Mouse (Mus musculus) embryonic facial prominence, embryonic 13.5 days (tissue): Measurements from ENCODE around the gene Ptpro. TPM values are rescaled to one million over a fixed set of nuclear protein-coding genes. Genes with fewer than 3 reads are reported as not detected.

Experiments
- ATAC-seq: fragments of 200-750 bp; cut with Nextera tagmentation; 2 replicates; pipeline ENCODE4 v1.8.0; 2017; ENCODE audit warnings: low read depth; ENCODE audit not compliant: insufficient number of reproducible peaks, insufficient read depth, low FRiP score, low TSS enrichment
- H3K27ac ChIP-seq: fragments of 300-500 bp; sonication (generic); 2 replicates; pipeline ENCODE4 v1.5.1; 2015; ENCODE audit warnings: moderate library complexity, mild to moderate bottlenecking, inconsistent platforms
- H3K27me3 ChIP-seq: fragments of 300-500 bp; sonication (generic); 2 replicates; pipeline ENCODE4 v1.6.1; 2015; ENCODE audit warnings: mild to moderate bottlenecking, inconsistent platforms
- H3K36me3 ChIP-seq: fragments of 300-500 bp; sonication (generic); 2 replicates; pipeline ENCODE4 v1.6.1; 2015; ENCODE audit warnings: mild to moderate bottlenecking, inconsistent platforms
- H3K4me1 ChIP-seq: fragments of 300-500 bp; sonication (generic); 2 replicates; pipeline ENCODE4 v1.6.1; 2015; ENCODE audit warnings: inconsistent platforms
- H3K4me2 ChIP-seq: fragments of 300-500 bp; sonication (generic); 2 replicates; pipeline ENCODE4 v1.6.1; 2015; ENCODE audit warnings: moderate library complexity, mild to moderate bottlenecking, inconsistent platforms
- H3K4me3 ChIP-seq: fragments of 300-500 bp; sonication (generic); 2 replicates; pipeline ENCODE4 v1.5.1; 2015; ENCODE audit warnings: mild to moderate bottlenecking, inconsistent platforms
- H3K9ac ChIP-seq: fragments of 300-500 bp; sonication (generic); 2 replicates; pipeline ENCODE4 v1.6.1; 2015; ENCODE audit warnings: mild to moderate bottlenecking, inconsistent platforms
- H3K9me3 ChIP-seq: fragments of 300-500 bp; sonication (generic); 2 replicates; pipeline ENCODE4 v1.6.1; 2016; ENCODE audit warnings: inconsistent platforms
- WGBS: fragments of 180-500 bp; shearing (Covaris S2); methylation state at CpG from one replicate; pipeline ENCODE4 v1.1.7; 2015; ENCODE audit warnings: mixed read lengths; 5-methylcytosine and 5-hydroxymethylcytosine counted together
- polyA plus RNA-seq: library from polyadenylated mRNA; unstranded; fragments of >200 nt; fragmentation: Nextera tagmentation; extraction: Ambion mirVana; gene quantifications from 2 replicates; pipeline ENCODE4 v1.2.1, GENCODE M21; 2015

Ptpro gene
- polyA plus RNA-seq, 1 experiment from 2014 or later = 1.9 TPM

- no peak for ATAC-seq
- H3K27ac ChIP-seq = no peak overlapping the region
Observed at GRCm38 (mm10) chr6:137343688-137344441, 91.7 kb downstream of the Ptpro start.

GRCm38 (mm10) chr6:137360166-137360565 is 108.0 kb downstream of the Ptpro start:
- H3K9ac ChIP-seq = no peak overlapping the region
- ATAC-seq = no peak
- H3K36me3 ChIP-seq = no peaks in the 10 kb centered on the region
- H3K27ac ChIP-seq = no peak overlapping the region
- 82% methylated on average over 7 of the region's 7 CpGs for WGBS
- no peaks in the 10 kb centered on the region for H3K27me3 ChIP-seq
- no peak overlapping the region for H3K4me3 ChIP-seq
- peaks cover 9% of the 10 kb centered on the region; the same call in 1 of the 2 replicates for H3K4me1 ChIP-seq
- no peak overlapping the region for H3K4me2 ChIP-seq
- no peaks in the 10 kb centered on the region for H3K9me3 ChIP-seq

More at GRCm38 (mm10) chr6:137343688-137344441, 91.7 kb downstream of the Ptpro start:
- Histone ChIP-seq H3K36me3 (no peaks in the 10 kb centered on the region), H3K9ac (no peak overlapping the region), H3K4me3 (no peak overlapping the region), H3K9me3 (no peaks in the 10 kb centered on the region), H3K4me2 (no peak overlapping the region), H3K4me1 (peaks cover 3% of the 10 kb centered on the region; the same call in 1 of the 2 replicates), H3K27me3 (no peaks in the 10 kb centered on the region)
- 50% methylated on average over 5 of the region's 5 CpGs for WGBS

- Histone ChIP-seq H3K9me3 (no peaks in the 10 kb centered on the region), H3K4me2 (no peak overlapping the region), H3K36me3 (no peaks in the 10 kb centered on the region), H3K27me3 (no peaks in the 10 kb centered on the region), H3K4me3 (no peak overlapping the region), H3K4me1 (peaks cover 9% of the 10 kb centered on the region; the same call in 1 of the 2 replicates), H3K9ac (no peak overlapping the region), H3K27ac (no peak overlapping the region)
- 62% methylated on average over 8 of the region's 8 CpGs for WGBS
- no peak for ATAC-seq
Observed at GRCm38 (mm10) chr6:137362216-137362615, 110.1 kb downstream of the Ptpro start.

- Histone ChIP-seq H3K9me3 (no peaks in the 10 kb centered on the region), H3K36me3 (no peaks in the 10 kb centered on the region), H3K4me3 (no peak overlapping the region), H3K4me1 (peaks cover 9% of the 10 kb centered on the region; the same call in 1 of the 2 replicates), H3K27me3 (no peaks in the 10 kb centered on the region), H3K27ac (no peak overlapping the region; the same call in 1 of the 2 replicates), H3K4me2 (no peak overlapping the region), H3K9ac (no peak overlapping the region)
- ATAC-seq = no peak
- WGBS = 64% methylated on average over 5 of the region's 5 CpGs
Observed at GRCm38 (mm10) chr6:137364681-137365080, 112.6 kb downstream of the Ptpro start.

GRCm38 (mm10) chr6:137365637-137366036 is 113.5 kb downstream of the Ptpro start:
- Histone ChIP-seq H3K27me3 (no peaks in the 10 kb centered on the region), H3K4me3 (no peak overlapping the region), H3K4me1 (peaks cover 9% of the 10 kb centered on the region; the same call in 1 of the 2 replicates), H3K36me3 (no peaks in the 10 kb centered on the region), H3K9me3 (no peaks in the 10 kb centered on the region), H3K4me2 (no peak overlapping the region), H3K9ac (no peak overlapping the region), H3K27ac (no peak overlapping the region)
- ATAC-seq = no peak
- WGBS = 81% methylated on average over 2 of the region's 2 CpGs

- no peak overlapping the region for H3K9ac ChIP-seq
- H3K4me1 ChIP-seq = peaks cover 5% of the 10 kb centered on the region; the same call in 1 of the 2 replicates
- H3K9me3 ChIP-seq = no peaks in the 10 kb centered on the region
- no peaks in the 10 kb centered on the region for H3K36me3 ChIP-seq
- no peak overlapping the region for H3K4me2 ChIP-seq
- H3K27ac ChIP-seq = no peak overlapping the region
- 65% methylated on average over 8 of the region's 8 CpGs for WGBS
- H3K4me3 ChIP-seq = no peak overlapping the region
- ATAC-seq = no peak
- no peaks in the 10 kb centered on the region for H3K27me3 ChIP-seq
Observed at GRCm38 (mm10) chr6:137370745-137371144, 118.6 kb downstream of the Ptpro start.

GRCm38 (mm10) chr6:137371455-137371854 is 119.3 kb downstream of the Ptpro start:
- no peak for ATAC-seq
- H3K4me1 ChIP-seq = peaks cover 5% of the 10 kb centered on the region; the same call in 1 of the 2 replicates
- H3K27ac ChIP-seq = no peak overlapping the region
- H3K9ac ChIP-seq = no peak overlapping the region
- no peak overlapping the region for H3K4me2 ChIP-seq
- no peak overlapping the region for H3K4me3 ChIP-seq
- WGBS = 37% methylated on average over 6 of the region's 6 CpGs
- no peaks in the 10 kb centered on the region for H3K36me3 ChIP-seq
- H3K27me3 ChIP-seq = no peaks in the 10 kb centered on the region
- H3K9me3 ChIP-seq = no peaks in the 10 kb centered on the region

GRCm38 (mm10) chr6:137373920-137374319 is 121.8 kb downstream of the Ptpro start:
- 89% methylated on average over 6 of the region's 6 CpGs for WGBS
- Histone ChIP-seq H3K4me2 (no peak overlapping the region), H3K36me3 (no peaks in the 10 kb centered on the region), H3K27me3 (no peaks in the 10 kb centered on the region), H3K4me3 (no peak overlapping the region), H3K4me1 (peaks cover 5% of the 10 kb centered on the region; the same call in 1 of the 2 replicates), H3K27ac (no peak overlapping the region), H3K9ac (no peak overlapping the region), H3K9me3 (no peaks in the 10 kb centered on the region)
- no peak for ATAC-seq

GRCm38 (mm10) chr6:137382546-137382945 is 130.4 kb downstream of the Ptpro start:
- no peak overlapping the region for H3K4me2 ChIP-seq
- no peaks in the 10 kb centered on the region for H3K9me3 ChIP-seq
- ATAC-seq = no peak
- H3K36me3 ChIP-seq = no peaks in the 10 kb centered on the region
- no peak overlapping the region for H3K4me3 ChIP-seq
- 59% methylated on average over 9 of the region's 9 CpGs for WGBS
- no peaks in the 10 kb centered on the region for H3K27me3 ChIP-seq
- H3K4me1 ChIP-seq = no peaks in the 10 kb centered on the region
- H3K27ac ChIP-seq = no peak overlapping the region
- no peak overlapping the region for H3K9ac ChIP-seq

GRCm38 (mm10) chr6:137386344-137386743 is 134.2 kb downstream of the Ptpro start:
- ATAC-seq = no peak
- Histone ChIP-seq H3K4me3 (no peak overlapping the region), H3K27ac (no peak overlapping the region), H3K9ac (no peak overlapping the region), H3K4me1 (no peaks in the 10 kb centered on the region), H3K36me3 (no peaks in the 10 kb centered on the region), H3K9me3 (no peaks in the 10 kb centered on the region), H3K27me3 (no peaks in the 10 kb centered on the region), H3K4me2 (no peak overlapping the region)
- WGBS = 84% methylated on average over 4 of the region's 4 CpGs

- WGBS = 45% methylated on average over 3 of the region's 4 CpGs
- ATAC-seq = no peak
- no peak overlapping the region for H3K27ac ChIP-seq
Observed at GRCm38 (mm10) chr6:137386935-137387334, 134.8 kb downstream of the Ptpro start.

GRCm38 (mm10) chr6:137395075-137395474 is 143.0 kb downstream of the Ptpro start:
- no peak for ATAC-seq
- no peaks in the 10 kb centered on the region for H3K36me3 ChIP-seq
- no peak overlapping the region for H3K4me3 ChIP-seq
- no peak overlapping the region for H3K9ac ChIP-seq
- no peak overlapping the region for H3K4me2 ChIP-seq
- WGBS = 80% methylated on average over 7 of the region's 7 CpGs
- H3K9me3 ChIP-seq = no peaks in the 10 kb centered on the region
- no peaks in the 10 kb centered on the region for H3K27me3 ChIP-seq
- H3K4me1 ChIP-seq = no peaks in the 10 kb centered on the region
- H3K27ac ChIP-seq = no peak overlapping the region

More at GRCm38 (mm10) chr6:137386935-137387334, 134.8 kb downstream of the Ptpro start:
- Histone ChIP-seq H3K36me3 (no peaks in the 10 kb centered on the region), H3K9ac (no peak overlapping the region), H3K9me3 (no peaks in the 10 kb centered on the region), H3K27me3 (no peaks in the 10 kb centered on the region), H3K4me2 (no peak overlapping the region), H3K4me3 (no peak overlapping the region), H3K4me1 (no peaks in the 10 kb centered on the region)
